Mouse (Mus musculus) E14TG2a.4 (cell line): ENCODE measurements around the gene Actr2.
A peak's percentile ranks its signal among the peaks of the same experiment; 100 is the strongest.
"Not testable (repeated sequence)": the region's sequence is repeated elsewhere in the genome, so short reads cannot be mapped to it uniquely, and the experiment has no call there.

Experiments used
- H3K27me3 ChIP-seq: 2 replicates; pipeline ENCODE4 v1.6.1; 2014; ENCODE audit warnings: low read length, control low read depth; ENCODE audit not compliant: insufficient read depth
- H3K36me3 ChIP-seq: 2 replicates; pipeline ENCODE4 v1.6.1; 2014; ENCODE audit warnings: low read length, control low read depth; ENCODE audit not compliant: insufficient read depth
- H3K4me1 ChIP-seq: replicated peaks from 2 replicates; pipeline ENCODE4 v1.6.1; 2014; ENCODE audit warnings: low read depth, low read length, control low read depth
- H3K4me3 ChIP-seq: replicated peaks from 2 replicates; pipeline ENCODE4 v1.5.1; 2014; ENCODE audit warnings: mild to moderate bottlenecking, low read length
- H3K9me3 ChIP-seq: 2 replicates; pipeline ENCODE4 v1.6.1; 2014; ENCODE audit warnings: low read length, control low read depth
- CTCF ChIP-seq: conservative IDR thresholded peaks from 2 replicates; pipeline ENCODE4 v1.5.1; 2014; ENCODE audit warnings: low read length
- NANOG ChIP-seq: IDR thresholded peaks from 2 replicates; pipeline ENCODE4 v1.6.1; 2014; ENCODE audit warnings: borderline replicate concordance, low read length, mixed read lengths
- POU5F1 ChIP-seq: IDR thresholded peaks from 2 replicates; pipeline ENCODE4 v1.6.1; 2014; ENCODE audit warnings: low read length, borderline replicate concordance

Actr2 gene

GRCm38 (mm10) chr11:20066106-20066505 is 46.6 kb downstream of the Actr2 start:
- peaks cover 67% of the 10 kb centered on the region for H3K36me3 ChIP-seq
- peaks cover 73% of the 10 kb centered on the region for H3K4me1 ChIP-seq
- no peaks in the 10 kb centered on the region for H3K27me3 ChIP-seq
- no peaks in the 10 kb centered on the region for H3K9me3 ChIP-seq
- TF ChIP-seq NANOG (no peak), POU5F1 (no peak), CTCF (no peak)
- H3K4me3 ChIP-seq = no peak overlapping the region

- no peaks in the 10 kb centered on the region for H3K9me3 ChIP-seq
- H3K27me3 ChIP-seq = no peaks in the 10 kb centered on the region
Measured at GRCm38 (mm10) chr11:20064926-20065325, 47.8 kb downstream of the Actr2 start.

GRCm38 (mm10) chr11:20064086-20064485 is 48.6 kb downstream of the Actr2 start:
- Histone ChIP-seq H3K4me3 (peak overlapping the region; percentile 30; the same call in 1 of the 2 replicates), H3K4me1 (peaks cover 85% of the 10 kb centered on the region), H3K36me3 (peaks cover 69% of the 10 kb centered on the region)
- H3K9me3 ChIP-seq, H3K27me3 ChIP-seq: not testable (repeated sequence)

More at GRCm38 (mm10) chr11:20064926-20065325, 47.8 kb downstream of the Actr2 start:
- H3K36me3 ChIP-seq = peaks cover 68% of the 10 kb centered on the region
- H3K4me3 ChIP-seq = peak overlapping the region; percentile 30; the same call in 1 of the 2 replicates
- H3K4me1 ChIP-seq = peaks cover 81% of the 10 kb centered on the region
- TF ChIP-seq CTCF (no peak), NANOG (no peak), POU5F1 (no peak)

GRCm38 (mm10) chr11:20062801-20063200 is 49.9 kb downstream of the Actr2 start:
- not testable (repeated sequence) for H3K4me3 ChIP-seq, H3K9me3 ChIP-seq, H3K27me3 ChIP-seq
- peaks cover 86% of the 10 kb centered on the region for H3K4me1 ChIP-seq
- H3K36me3 ChIP-seq = peaks cover 69% of the 10 kb centered on the region
- peak; percentile 27; the same call in 1 of the 2 replicates for TF ChIP-seq NANOG

GRCm38 (mm10) chr11:20059736-20060135 is 53.0 kb downstream of the Actr2 start:
- peak; percentile 44; the same call in 1 of the 2 replicates for TF ChIP-seq POU5F1
- no peak for TF ChIP-seq CTCF
- 0 out of 2 replicates have a peak, but pooled peaks have one; percentile 7 for TF ChIP-seq NANOG
- no peaks in the 10 kb centered on the region for H3K27me3 ChIP-seq
- H3K4me3 ChIP-seq = peak overlapping the region; percentile 68
- peaks cover 54% of the 10 kb centered on the region for H3K36me3 ChIP-seq
- peaks cover 71% of the 10 kb centered on the region for H3K4me1 ChIP-seq
- H3K9me3 ChIP-seq = no peaks in the 10 kb centered on the region

- TF ChIP-seq NANOG (no peak), POU5F1 (no peak), CTCF (no peak)
- no peaks in the 10 kb centered on the region for H3K27me3 ChIP-seq
- H3K9me3 ChIP-seq = no peaks in the 10 kb centered on the region
- peaks cover 69% of the 10 kb centered on the region for H3K4me1 ChIP-seq
- H3K36me3 ChIP-seq = peaks cover 47% of the 10 kb centered on the region
- H3K4me3 ChIP-seq = no peak overlapping the region
Measured at GRCm38 (mm10) chr11:20057429-20057828, 55.3 kb downstream of the Actr2 start.

- TF ChIP-seq CTCF = peak; percentile 27
- TF ChIP-seq NANOG = no peak
Measured at GRCm38 (mm10) chr11:20056168-20056567, 56.5 kb downstream of the Actr2 start.

GRCm38 (mm10) chr11:20054617-20055016 is 58.1 kb downstream of the Actr2 start:
- peaks cover 52% of the 10 kb centered on the region for H3K4me1 ChIP-seq
- no peaks in the 10 kb centered on the region for H3K9me3 ChIP-seq
- peaks cover 28% of the 10 kb centered on the region for H3K36me3 ChIP-seq
- no peak overlapping the region for H3K4me3 ChIP-seq
- no peak for TF ChIP-seq POU5F1
- TF ChIP-seq CTCF = no peak
- no peak for TF ChIP-seq NANOG
- H3K27me3 ChIP-seq = no peaks in the 10 kb centered on the region

More at GRCm38 (mm10) chr11:20056168-20056567, 56.5 kb downstream of the Actr2 start:
- Histone ChIP-seq H3K36me3 (peaks cover 42% of the 10 kb centered on the region), H3K4me1 (peaks cover 67% of the 10 kb centered on the region), H3K9me3 (no peaks in the 10 kb centered on the region), H3K27me3 (no peaks in the 10 kb centered on the region), H3K4me3 (no peak overlapping the region)

GRCm38 (mm10) chr11:20053951-20054350 is 58.8 kb downstream of the Actr2 start:
- TF ChIP-seq POU5F1 (no peak), NANOG (no peak), CTCF (no peak)
- peaks cover 45% of the 10 kb centered on the region for H3K4me1 ChIP-seq
- H3K4me3 ChIP-seq = no peak overlapping the region
- no peaks in the 10 kb centered on the region for H3K27me3 ChIP-seq
- H3K36me3 ChIP-seq = peaks cover 21% of the 10 kb centered on the region
- H3K9me3 ChIP-seq = no peaks in the 10 kb centered on the region
